Mouse (Mus musculus) forebrain, embryonic 12.5 days (tissue): Measurements from ENCODE around the gene Krtap4-6. TPM values are rescaled to one million over a fixed set of nuclear protein-coding genes. Genes with fewer than 3 reads are reported as not detected.

ENCODE experiments used
- ATAC-seq: fragments of 200-750 bp; cut with Nextera tagmentation; 2 replicates; pipeline ENCODE4 v1.8.0; 2017; ENCODE audit warnings: moderate TSS enrichment; ENCODE audit not compliant: low FRiP score
- H3K27ac ChIP-seq: fragments of 300-500 bp; sonication (generic); 2 replicates; pipeline ENCODE4 v1.5.1; 2016; ENCODE audit warnings: mild to moderate bottlenecking
- H3K27me3 ChIP-seq: fragments of 300-500 bp; sonication (generic); 2 replicates; pipeline ENCODE4 v1.6.1; 2016; ENCODE audit warnings: mild to moderate bottlenecking
- H3K36me3 ChIP-seq: fragments of 300-500 bp; sonication (generic); replicated peaks from 2 replicates; pipeline ENCODE4 v1.6.1; 2016; ENCODE audit warnings: mild to moderate bottlenecking
- H3K4me1 ChIP-seq: fragments of 300-500 bp; sonication (generic); 2 replicates; pipeline ENCODE4 v1.6.1; 2016
- H3K4me2 ChIP-seq: fragments of 300-500 bp; sonication (generic); 2 replicates; pipeline ENCODE4 v1.6.1; 2016; ENCODE audit warnings: mild to moderate bottlenecking, moderate library complexity
- H3K4me3 ChIP-seq: fragments of 300-500 bp; sonication (generic); replicated peaks from 2 replicates; pipeline ENCODE4 v1.5.1; 2016; ENCODE audit warnings: mild to moderate bottlenecking
- H3K9ac ChIP-seq: fragments of 300-500 bp; sonication (generic); 2 replicates; pipeline ENCODE4 v1.6.1; 2016; ENCODE audit warnings: mild to moderate bottlenecking
- H3K9me3 ChIP-seq: fragments of 300-500 bp; sonication (generic); 2 replicates; pipeline ENCODE4 v1.6.1; 2016
- WGBS: fragments of 180-500 bp; shearing (Covaris S2); methylation state at CpG from one replicate; pipeline ENCODE4 v1.1.7; 2016; 5-methylcytosine and 5-hydroxymethylcytosine counted together
- polyA plus RNA-seq: library from polyadenylated mRNA; unstranded; fragments of >200 nt; fragmentation: Nextera tagmentation; extraction: Ambion mirVana; gene quantifications from 2 replicates; pipeline ENCODE4 v1.2.1, GENCODE M21; 2016

The Krtap4-6 gene
- polyA plus RNA-seq, 1 experiment from 2014 or later, result not detected

DNA sequence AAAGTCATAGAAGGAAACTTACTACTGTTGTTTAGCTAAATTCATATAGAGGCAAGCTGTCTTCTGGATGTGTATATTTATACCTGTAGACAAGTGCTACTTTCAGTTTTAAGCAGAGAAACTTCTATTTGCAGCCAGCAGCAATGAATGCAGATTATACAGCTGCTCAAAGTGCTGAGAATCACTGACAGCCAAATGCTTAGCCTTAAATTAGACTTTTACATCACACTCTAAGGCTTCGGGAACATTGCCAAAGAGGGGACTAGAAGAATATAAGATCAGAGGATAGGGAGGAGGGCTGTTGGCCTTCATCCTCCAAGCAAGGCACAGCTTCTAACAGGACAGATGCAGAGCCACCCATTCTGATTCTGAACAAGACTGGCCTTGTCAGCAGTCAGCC, 28.7 kb downstream of the Krtap4-6 start:
- Histone ChIP-seq H3K27ac (no peak overlapping the region), H3K27me3 (peaks cover 2% of the 10 kb centered on the region; the same call in 1 of the 2 replicates), H3K9ac (no peak overlapping the region), H3K4me3 (no peak overlapping the region), H3K4me2 (no peak overlapping the region), H3K9me3 (no peaks in the 10 kb centered on the region), H3K36me3 (no peaks in the 10 kb centered on the region), H3K4me1 (no peaks in the 10 kb centered on the region)
- no peak for ATAC-seq
- WGBS, result 72% methylated on average over 1 of the region's 1 CpGs

DNA sequence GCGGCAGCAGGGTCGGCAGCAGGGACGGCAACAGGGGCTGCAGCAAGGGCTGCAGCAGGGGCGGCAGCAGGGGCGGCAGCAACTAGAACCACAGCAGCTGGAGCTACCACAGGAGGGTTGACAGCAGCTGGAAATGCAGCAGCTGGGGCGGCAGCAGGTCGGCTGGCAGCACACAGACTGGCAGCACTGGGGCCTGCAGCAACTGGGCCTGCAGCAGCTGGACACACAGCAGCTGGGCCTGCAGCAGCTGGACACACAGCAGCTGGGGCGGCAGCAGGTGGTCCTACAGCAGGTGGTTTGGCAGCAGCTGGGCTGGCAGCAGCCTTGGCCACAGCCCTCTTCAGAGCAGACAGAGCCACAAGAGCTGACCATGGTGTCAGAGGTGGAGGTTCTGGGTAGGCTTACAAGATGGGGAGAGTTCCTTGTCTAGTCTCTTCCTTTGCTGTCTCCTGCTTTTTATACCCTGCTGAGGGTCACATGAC, 31.1 kb downstream of the Krtap4-6 start, which contains the start of gene Krtap4-2:
Gene Krtap4-2, minus strand, starts transcription at position 432 of the 482 bp plus-strand sequence.
- H3K36me3 ChIP-seq, result no peaks in the 10 kb centered on the region
- no peak within 1 kb of the TSS for H3K4me2 ChIP-seq
- no peak within 1 kb of the TSS for H3K4me3 ChIP-seq
- peaks cover 2% of the 10 kb centered on the region; the same call in 1 of the 2 replicates for H3K27me3 ChIP-seq
- no peak within 1 kb of the TSS for H3K9ac ChIP-seq
- 29% methylated on average over 8 of the region's 8 CpGs for WGBS
- no peak for ATAC-seq
- H3K4me1 ChIP-seq, result no peaks in the 10 kb centered on the region
- no peak within 1 kb of the TSS for H3K27ac ChIP-seq
- no peaks in the 10 kb centered on the region for H3K9me3 ChIP-seq

DNA sequence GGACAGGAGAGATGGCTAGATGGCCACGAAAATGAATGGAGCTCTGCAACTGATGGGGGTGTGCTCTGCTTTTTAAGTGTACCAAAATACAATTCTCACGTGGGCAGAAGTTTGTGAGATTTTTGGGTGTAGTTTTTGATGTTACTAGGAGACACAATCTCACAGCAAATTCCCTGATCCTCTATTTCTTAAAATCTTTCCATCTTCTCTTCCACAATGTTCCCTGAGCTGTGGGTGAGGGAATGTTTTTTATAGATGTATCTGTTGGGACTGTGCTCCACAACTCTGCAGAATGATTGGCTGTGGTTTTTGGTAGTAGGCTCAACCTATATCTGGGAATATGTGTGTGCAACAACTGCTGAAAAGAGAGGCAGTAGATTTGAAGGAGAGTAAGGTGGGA, 32.5 kb downstream of the Krtap4-6 start:
- 66% methylated on average over 2 of the region's 2 CpGs for WGBS
- H3K36me3 ChIP-seq, result no peaks in the 10 kb centered on the region
- H3K9me3 ChIP-seq, result no peaks in the 10 kb centered on the region
- no peak overlapping the region for H3K27ac ChIP-seq
- H3K4me2 ChIP-seq, result no peak overlapping the region
- no peak overlapping the region for H3K9ac ChIP-seq
- H3K4me1 ChIP-seq, result no peaks in the 10 kb centered on the region
- ATAC-seq, result no peak
- peaks cover 2% of the 10 kb centered on the region; the same call in 1 of the 2 replicates for H3K27me3 ChIP-seq
- H3K4me3 ChIP-seq, result no peak overlapping the region

DNA sequence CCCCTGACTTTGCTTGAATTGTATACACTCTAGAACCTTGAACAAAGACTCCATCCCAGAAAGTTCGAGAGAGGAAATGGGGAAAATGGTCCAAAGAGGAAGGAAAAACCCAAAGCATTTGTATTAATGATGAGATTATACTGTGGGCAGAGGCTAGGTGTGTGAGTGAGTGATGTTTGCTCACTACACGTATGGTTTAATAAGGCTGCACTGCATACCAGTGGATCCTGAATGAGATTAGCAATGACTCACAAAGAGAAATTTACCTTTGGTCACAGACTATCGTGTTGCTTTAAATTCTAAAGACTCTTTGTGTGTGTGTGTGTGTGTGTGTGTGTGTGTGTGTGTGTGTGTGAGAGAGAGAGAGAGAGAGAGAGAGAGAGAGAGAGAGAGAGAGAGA, 34.9 kb downstream of the Krtap4-6 start:
- no peaks in the 10 kb centered on the region for H3K36me3 ChIP-seq
- peaks cover 2% of the 10 kb centered on the region; the same call in 1 of the 2 replicates for H3K27me3 ChIP-seq
- no peak for ATAC-seq
- H3K4me3 ChIP-seq, result no peak overlapping the region
- WGBS, result 72% methylated on average over 3 of the region's 3 CpGs
- H3K9ac ChIP-seq, result no peak overlapping the region
- H3K27ac ChIP-seq, result no peak overlapping the region
- H3K9me3 ChIP-seq, result no peaks in the 10 kb centered on the region
- no peak overlapping the region for H3K4me2 ChIP-seq
- H3K4me1 ChIP-seq, result no peaks in the 10 kb centered on the region

DNA sequence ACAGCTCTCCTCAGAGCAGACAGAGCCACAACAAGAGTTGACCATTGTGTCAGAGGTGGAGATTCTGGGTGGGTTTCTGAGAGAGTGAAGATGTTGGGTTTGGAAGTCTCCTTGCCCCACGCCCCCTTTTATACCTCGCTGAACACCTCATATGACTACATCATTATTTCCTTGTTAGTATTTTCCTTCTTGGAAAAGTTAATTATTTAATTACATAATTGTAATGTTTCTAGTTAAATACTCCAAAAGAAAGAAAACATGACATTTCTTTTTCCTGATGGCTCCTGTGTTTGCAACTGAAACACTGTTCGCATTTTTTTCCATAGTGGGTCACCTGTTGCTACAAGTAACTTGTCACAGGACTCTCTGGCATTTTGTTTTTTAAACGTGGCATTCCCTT, 37.6 kb downstream of the Krtap4-6 start, which contains the start of gene Krtap4-1:
Gene Krtap4-1, minus strand, starts transcription at position 101 of the 400 bp plus-strand sequence.
- 85% methylated on average over 4 of the region's 4 CpGs for WGBS
- no peak within 1 kb of the TSS for H3K27ac ChIP-seq
- H3K4me1 ChIP-seq, result no peaks in the 10 kb centered on the region
- H3K4me2 ChIP-seq, result no peak within 1 kb of the TSS
- no peak for ATAC-seq
- H3K4me3 ChIP-seq, result no peak within 1 kb of the TSS
- no peaks in the 10 kb centered on the region for H3K36me3 ChIP-seq
- no peaks in the 10 kb centered on the region for H3K27me3 ChIP-seq
- no peaks in the 10 kb centered on the region for H3K9me3 ChIP-seq
- H3K9ac ChIP-seq, result no peak within 1 kb of the TSS

DNA sequence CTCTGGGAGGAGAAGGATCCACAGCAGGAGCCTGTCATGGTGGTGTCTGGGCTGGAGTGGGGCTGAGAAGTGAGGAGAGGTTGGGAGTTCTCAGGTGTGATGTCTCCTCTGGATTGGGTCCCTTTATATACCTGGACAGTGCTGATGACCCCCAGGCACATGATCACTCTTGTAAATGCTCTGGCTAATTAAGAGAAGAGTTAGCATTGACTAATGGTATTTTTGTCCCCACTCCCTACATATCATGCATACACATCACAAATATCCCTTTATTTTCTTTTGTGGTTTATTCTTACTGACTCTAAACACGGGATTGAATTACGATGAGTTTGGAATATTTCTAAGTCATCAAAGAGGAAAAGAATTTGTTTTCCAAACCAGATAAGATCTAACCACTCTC, 45.4 kb downstream of the Krtap4-6 start, which contains the start of gene Gm11562:
Gene Gm11562, minus strand, starts transcription at position 101 of the 400 bp plus-strand sequence.
- Histone ChIP-seq H3K36me3 (no peaks in the 10 kb centered on the region), H3K4me2 (no peak within 1 kb of the TSS), H3K9me3 (no peaks in the 10 kb centered on the region), H3K9ac (no peak within 1 kb of the TSS), H3K4me1 (no peaks in the 10 kb centered on the region), H3K27me3 (no peaks in the 10 kb centered on the region), H3K4me3 (no peak within 1 kb of the TSS), H3K27ac (no peak within 1 kb of the TSS)
- ATAC-seq, result no peak
- WGBS, result 83% methylated on average over 2 of the region's 2 CpGs

Other genes with a start within 250 kb of the Krtap4-6 start
- not detected in 2 replicates for gene Krt12, start 243.7 kb downstream of the Krtap4-6 start, polyA plus RNA-seq
- 0.15 TPM in 1 of 2 replicates, not detected in the other for gene Krt20, start 227.8 kb downstream of the Krtap4-6 start, polyA plus RNA-seq
- gene Krt23, start 172.8 kb downstream of the Krtap4-6 start, polyA plus RNA-seq, result 0.74 and 0.75 TPM in 2 replicates
- gene Krt39, start 144.6 kb downstream of the Krtap4-6 start, polyA plus RNA-seq, result not detected in 2 replicates
- not detected in 2 replicates for gene Krt40, start 122.8 kb downstream of the Krtap4-6 start, polyA plus RNA-seq
- gene Krtap3-3, start 115.1 kb downstream of the Krtap4-6 start, polyA plus RNA-seq, result not detected in 2 replicates
- gene Krtap3-2, start 109.1 kb downstream of the Krtap4-6 start, polyA plus RNA-seq, result not detected in 2 replicates
- gene Gm11939, start 106.5 kb downstream of the Krtap4-6 start, polyA plus RNA-seq, result not detected in 2 replicates
- not detected in 2 replicates for gene Krtap3-1, start 99.3 kb downstream of the Krtap4-6 start, polyA plus RNA-seq
- gene Krtap1-5, start 84.9 kb downstream of the Krtap4-6 start, polyA plus RNA-seq, result not detected in 2 replicates
- not detected in 2 replicates for gene Krtap1-4, start 82.3 kb downstream of the Krtap4-6 start, polyA plus RNA-seq
- not detected in 2 replicates for gene Krtap1-3, start 74.6 kb downstream of the Krtap4-6 start, polyA plus RNA-seq
- not detected in 2 replicates for gene Krtap9-3, start 67.9 kb downstream of the Krtap4-6 start, polyA plus RNA-seq
- gene Gm11938, start 62.7 kb downstream of the Krtap4-6 start, polyA plus RNA-seq, result not detected in 2 replicates
- not detected in 2 replicates for gene Gm11937, start 55.8 kb downstream of the Krtap4-6 start, polyA plus RNA-seq
- gene Krtap2-4, start 51.1 kb downstream of the Krtap4-6 start, polyA plus RNA-seq, result not detected in 2 replicates
- not detected in 2 replicates for gene Gm11562, start 45.5 kb downstream of the Krtap4-6 start, polyA plus RNA-seq
- not detected in 2 replicates for gene Krtap4-1, start 37.7 kb downstream of the Krtap4-6 start, polyA plus RNA-seq
- not detected in 2 replicates for gene Krtap4-2, start 30.9 kb downstream of the Krtap4-6 start, polyA plus RNA-seq
- gene Krtap4-7, start 21.9 kb downstream of the Krtap4-6 start, polyA plus RNA-seq, result not detected in 2 replicates
- not detected in 2 replicates for gene Gm11555, start 15.7 kb downstream of the Krtap4-6 start, polyA plus RNA-seq
- gene Gm11563, start 7.0 kb downstream of the Krtap4-6 start, polyA plus RNA-seq, result not detected in 2 replicates
- gene Gm14190, start 24.8 kb upstream of the Krtap4-6 start, polyA plus RNA-seq, result not detected in 2 replicates
- not detected in 2 replicates for gene Gm14180, start 68.3 kb upstream of the Krtap4-6 start, polyA plus RNA-seq
- gene Gm11595, start 107.0 kb upstream of the Krtap4-6 start, polyA plus RNA-seq, result not detected in 2 replicates
- gene Krtap4-8, start 114.7 kb upstream of the Krtap4-6 start, polyA plus RNA-seq, result not detected in 2 replicates
- gene Krtap4-9, start 119.2 kb upstream of the Krtap4-6 start, polyA plus RNA-seq, result not detected in 2 replicates
- not detected in 2 replicates for gene Gm11596, start 127.5 kb upstream of the Krtap4-6 start, polyA plus RNA-seq
- not detected in 2 replicates for gene Gm11569, start 133.0 kb upstream of the Krtap4-6 start, polyA plus RNA-seq
- gene Gm11554, start 138.5 kb upstream of the Krtap4-6 start, polyA plus RNA-seq, result not detected in 2 replicates
- not detected in 2 replicates for gene Krtap4-13, start 143.9 kb upstream of the Krtap4-6 start, polyA plus RNA-seq
- gene Gm11564, start 149.7 kb upstream of the Krtap4-6 start, polyA plus RNA-seq, result not detected in 2 replicates
- not detected in 2 replicates for gene 2300003K06Rik, start 172.1 kb upstream of the Krtap4-6 start, polyA plus RNA-seq
- gene Krtap4-16, start 185.6 kb upstream of the Krtap4-6 start, polyA plus RNA-seq, result not detected in 2 replicates
- not detected in 2 replicates for gene Gm11568, start 192.0 kb upstream of the Krtap4-6 start, polyA plus RNA-seq
- gene Gm11559, start 198.5 kb upstream of the Krtap4-6 start, polyA plus RNA-seq, result not detected in 2 replicates
- gene Krtap9-1, start 207.4 kb upstream of the Krtap4-6 start, polyA plus RNA-seq, result not detected in 2 replicates
- gene Gm11567, start 213.2 kb upstream of the Krtap4-6 start, polyA plus RNA-seq, result not detected in 2 replicates
- gene Krtap31-1, start 242.0 kb upstream of the Krtap4-6 start, polyA plus RNA-seq, result not detected in 2 replicates
- gene Gm11565, start 248.8 kb upstream of the Krtap4-6 start, polyA plus RNA-seq, result not detected in 2 replicates